Mouse (Mus musculus) E14TG2a.4 (cell line): ENCODE data around the gene Fam172a.

ENCODE experiments used
- CTCF ChIP-seq: conservative IDR thresholded peaks from 2 replicates; pipeline ENCODE4 v1.5.1; 2014; ENCODE audit warnings: low read length
- NANOG ChIP-seq: IDR thresholded peaks from 2 replicates; pipeline ENCODE4 v1.6.1; 2014; ENCODE audit warnings: borderline replicate concordance, low read length, mixed read lengths
- POU5F1 ChIP-seq: IDR thresholded peaks from 2 replicates; pipeline ENCODE4 v1.6.1; 2014; ENCODE audit warnings: low read length, borderline replicate concordance

DNA sequence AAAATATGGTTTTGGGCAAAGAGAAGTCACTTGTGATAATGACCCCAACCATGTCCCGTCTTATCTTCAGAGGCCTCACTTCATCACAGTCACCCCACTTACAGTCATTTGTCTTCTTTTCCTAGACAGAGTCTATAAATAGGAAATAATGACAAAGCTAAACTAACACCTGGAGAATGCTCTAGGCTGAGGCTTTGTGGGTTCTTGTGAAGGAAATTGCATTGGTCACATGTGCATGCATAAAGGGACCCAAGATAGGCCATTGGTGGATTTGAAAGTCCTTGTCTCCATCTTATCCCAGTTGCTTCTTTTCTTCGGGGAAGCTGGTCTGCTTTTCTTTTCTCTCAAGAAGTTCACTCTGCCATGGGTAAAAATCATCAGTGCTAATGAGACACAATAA, 400.5 kb downstream of the Fam172a start:
- no peak for TF ChIP-seq CTCF
- no peak for TF ChIP-seq NANOG
- no peak for TF ChIP-seq POU5F1
